Mouse (Mus musculus) cortical plate, adult 2 months (tissue): Measurements from ENCODE around the gene Gab3. TPM values are rescaled to one million over a fixed set of nuclear protein-coding genes. Genes with fewer than 3 reads are reported as not detected.
"Not testable (repeated sequence)": the region's sequence is repeated elsewhere in the genome, so short reads cannot be mapped to it uniquely, and the experiment has no call there.

ENCODE experiments used
- H3K27ac ChIP-seq: fragments of 200-500 bp; 2 replicates; pipeline ENCODE4 v1.5.1; 2012; ENCODE audit warnings: low read length, control low read depth, inconsistent platforms; ENCODE audit not compliant: insufficient read depth
- H3K4me1 ChIP-seq: fragments of 200-500 bp; 2 replicates; pipeline ENCODE4 v1.6.1; 2011; ENCODE audit warnings: low read length; ENCODE audit not compliant: control insufficient read depth, insufficient read depth
- H3K4me3 ChIP-seq: fragments of 200-500 bp; 2 replicates; pipeline ENCODE4 v1.5.1; 2011; ENCODE audit warnings: mild to moderate bottlenecking, low read length, control low read depth; ENCODE audit not compliant: insufficient read depth
- CTCF ChIP-seq: fragments of 200-500 bp; IDR thresholded peaks from 2 replicates; pipeline ENCODE4 v1.5.1; 2011; ENCODE audit warnings: mild to moderate bottlenecking, control low read depth, low read length; ENCODE audit not compliant: insufficient read depth; ENCODE audit errors: extremely low read depth
- POLR2A ChIP-seq: fragments of 200-500 bp; IDR thresholded peaks from 2 replicates; pipeline ENCODE4 v1.6.1; 2011; ENCODE audit warnings: mild to moderate bottlenecking, low read length, control low read depth; ENCODE audit not compliant: insufficient read depth; ENCODE audit errors: extremely low read depth
- polyA plus RNA-seq: library from polyadenylated mRNA; depleted of rRNA; stranded (reverse); fragments of >200 nt; gene quantifications from 2 replicates; pipeline ENCODE4 v1.2.3, GENCODE M21; 2012; rRNA removed

Gab3 gene
- polyA plus RNA-seq, 1 experiment, result 1.4 TPM

DNA sequence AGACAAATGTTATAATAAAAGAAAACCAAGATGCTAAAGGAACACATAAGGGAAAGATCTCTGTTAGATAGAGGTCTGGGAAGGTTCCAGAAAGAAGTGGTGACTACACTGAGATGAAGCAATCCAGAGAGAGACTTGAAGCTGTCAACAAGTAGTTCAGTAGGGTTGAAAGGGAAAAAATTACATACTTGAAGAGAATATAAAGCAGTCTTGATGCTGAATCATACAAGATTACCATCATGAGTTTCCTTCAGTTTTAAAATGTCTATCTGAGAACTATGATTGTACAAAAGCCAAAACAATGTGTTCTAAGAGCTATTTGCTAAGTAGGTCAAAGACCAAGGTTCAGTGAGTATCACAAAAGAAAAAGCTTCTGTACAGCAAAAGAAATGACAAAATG is 48.6 kb downstream of the Gab3 start:
- no peaks in the 10 kb centered on the region for H3K4me1 ChIP-seq
- TF ChIP-seq POLR2A (no peak), CTCF (no peak)
- no peak overlapping the region for H3K27ac ChIP-seq
- H3K4me3 ChIP-seq, result no peak overlapping the region

DNA sequence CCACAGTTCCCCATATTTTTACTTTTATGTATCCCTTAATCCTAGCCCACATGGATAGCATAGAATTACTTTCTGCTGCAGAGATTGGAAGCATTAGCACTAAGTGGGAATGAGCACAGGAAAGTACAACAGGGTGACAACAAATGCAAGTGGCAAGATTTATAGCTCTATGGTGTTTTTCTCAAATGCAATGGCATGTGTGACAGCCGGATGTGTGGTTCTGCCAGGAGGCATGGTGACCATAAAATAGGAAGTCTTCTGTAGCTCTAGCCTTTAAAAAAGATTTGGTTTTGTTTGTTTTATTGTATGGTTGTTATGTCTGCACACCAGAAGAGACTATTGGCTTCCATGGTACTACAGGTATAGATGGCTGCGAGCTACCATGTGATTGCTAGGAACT is 50.1 kb downstream of the Gab3 start:
- Histone ChIP-seq H3K4me1 (no peaks in the 10 kb centered on the region), H3K27ac (no peak overlapping the region), H3K4me3 (no peak overlapping the region)
- no peak for TF ChIP-seq POLR2A
- no peak for TF ChIP-seq CTCF

- not testable (repeated sequence) for H3K4me3 ChIP-seq, H3K27ac ChIP-seq, H3K4me1 ChIP-seq
Measured at GRCm38 (mm10) chrX:75034054-75034453, 51.2 kb downstream of the Gab3 start.

- no peak overlapping the region for H3K27ac ChIP-seq
- no peak for TF ChIP-seq CTCF
- no peak for TF ChIP-seq POLR2A
- H3K4me1 ChIP-seq, result no peaks in the 10 kb centered on the region
- H3K4me3 ChIP-seq, result no peak overlapping the region
Measured at GRCm38 (mm10) chrX:74983734-74984133, 101.5 kb downstream of the Gab3 start.

GRCm38 (mm10) chrX:74962899-74963298 is 122.4 kb downstream of the Gab3 start:
- not testable (repeated sequence) for H3K27ac ChIP-seq, H3K4me3 ChIP-seq, H3K4me1 ChIP-seq

- H3K4me1 ChIP-seq, H3K4me3 ChIP-seq, H3K27ac ChIP-seq: not testable (repeated sequence)
Measured at GRCm38 (mm10) chrX:74959161-74959560, 126.1 kb downstream of the Gab3 start.

Other genes starting within 250 kb of the Gab3 start
- gene Gm5936, start 248.3 kb downstream of the Gab3 start, polyA plus RNA-seq, result 0.04 and 0.09 TPM in 2 replicates
- 32.5 and 35.4 TPM in 2 replicates for gene Dkc1, start 10.4 kb upstream of the Gab3 start, polyA plus RNA-seq
- gene Mpp1, start 45.6 kb upstream of the Gab3 start, polyA plus RNA-seq, result 36.1 and 38.5 TPM in 2 replicates
- not detected in 2 replicates for gene Smim9, start 78.3 kb upstream of the Gab3 start, polyA plus RNA-seq